Mouse (Mus musculus) brown adipose tissue, adult 24 weeks (tissue): ENCODE results near the gene Zfp534. TPM values are rescaled to one million over a fixed set of nuclear protein-coding genes. Genes with fewer than 3 reads are reported as not detected.
"Not testable (repeated sequence)": the region's sequence is repeated elsewhere in the genome, so short reads cannot be mapped to it uniquely, and the experiment has no call there.

Experiments
- H3K27ac ChIP-seq: fragments of 200-500 bp; replicated peaks from 2 replicates; pipeline ENCODE4 v1.5.1; 2012; ENCODE audit warnings: low read depth, mild to moderate bottlenecking, low read length
- H3K4me1 ChIP-seq: fragments of 200-500 bp; 2 replicates; pipeline ENCODE4 v1.6.1; 2012; ENCODE audit warnings: low read length, mixed read lengths; ENCODE audit not compliant: control insufficient read depth, insufficient read depth, insufficient read length
- H3K4me3 ChIP-seq: fragments of 200-500 bp; 2 replicates; pipeline ENCODE4 v1.5.1; 2012; ENCODE audit warnings: low read depth, mild to moderate bottlenecking, low read length, moderate library complexity; ENCODE audit not compliant: insufficient read depth
- polyA plus RNA-seq: library from polyadenylated mRNA; stranded (reverse); fragments of >200 nt; gene quantifications from 2 replicates; pipeline ENCODE4 v1.2.4, GENCODE M21; 2012; ENCODE audit not compliant: missing spikeins, insufficient read depth, insufficient read length

Gene Zfp534
- polyA plus RNA-seq: 0.79 and 0.92 TPM in 2 replicates

- not testable (repeated sequence) for H3K4me3 ChIP-seq, H3K27ac ChIP-seq, H3K4me1 ChIP-seq
Measured at GRCm38 (mm10) chr4:147702453-147702852, at the start of gene Zfp534. TSS of gene Zfp534 (minus strand) at chr4:147702553.

DNA sequence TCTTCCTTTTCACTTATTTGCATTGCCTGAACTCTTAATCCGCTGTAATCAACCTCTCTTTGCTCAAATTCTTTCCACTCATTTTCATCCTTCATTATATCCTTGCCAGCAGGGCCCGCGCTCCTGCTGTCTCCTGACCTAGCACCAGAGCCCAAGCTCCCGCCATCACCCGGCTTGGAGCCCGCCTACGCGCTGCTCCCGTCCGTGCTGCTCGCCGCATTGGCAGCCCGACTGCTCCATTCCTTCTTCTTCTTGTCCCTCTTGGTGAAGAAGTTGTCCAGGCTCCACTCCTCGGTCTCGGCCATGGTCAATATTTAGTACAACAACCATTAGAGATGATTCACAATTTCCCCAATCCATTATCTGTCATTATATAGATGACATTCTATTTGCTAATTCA lies 43.9 kb upstream of the Zfp534 start:
- not testable (repeated sequence) for H3K4me1 ChIP-seq, H3K4me3 ChIP-seq, H3K27ac ChIP-seq

DNA sequence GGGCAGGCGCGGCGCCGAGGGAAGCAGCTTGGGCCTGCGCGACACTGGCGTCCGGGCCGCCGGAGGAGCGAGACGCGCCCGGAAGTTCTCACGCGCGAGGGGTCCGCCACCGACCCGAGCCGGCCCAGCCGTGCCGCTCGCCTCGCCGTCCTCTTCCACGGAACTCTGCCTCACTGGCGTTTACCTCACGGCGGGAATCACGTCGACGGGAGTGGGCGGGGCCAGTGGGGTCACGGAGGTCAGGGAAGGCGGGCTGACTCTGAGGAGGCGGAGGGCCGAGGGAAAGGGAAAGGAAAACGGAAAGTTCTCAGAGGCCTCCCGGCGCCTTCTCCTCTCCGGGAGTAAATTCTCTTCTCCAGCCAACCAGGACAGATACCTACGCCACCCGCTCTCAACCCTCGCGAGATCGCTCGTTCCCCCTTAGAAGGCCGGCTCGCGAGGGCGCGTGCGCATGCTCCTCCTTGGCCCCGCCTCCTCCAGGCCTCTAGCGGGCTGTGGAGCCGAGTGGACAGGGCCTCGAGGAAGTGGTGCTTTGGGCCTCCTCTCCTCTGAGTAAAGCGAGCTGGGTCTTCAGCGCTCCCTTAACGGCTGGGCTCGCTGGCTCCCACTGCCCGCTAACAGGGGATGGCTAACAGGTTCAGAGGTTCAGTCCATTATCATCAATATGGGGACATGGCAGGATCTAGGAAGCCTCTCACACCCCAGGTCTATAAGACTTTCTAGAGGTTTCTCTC lies 36.5 kb upstream of the Zfp534 start:
- not testable (repeated sequence) for H3K4me1 ChIP-seq, H3K27ac ChIP-seq
- H3K4me3 ChIP-seq: peak overlapping the region; percentile 49

GRCm38 (mm10) chr4:147655245-147655644 lies 47.1 kb downstream of the Zfp534 start:
- not testable (repeated sequence) for H3K4me1 ChIP-seq, H3K27ac ChIP-seq, H3K4me3 ChIP-seq

GRCm38 (mm10) chr4:147647407-147647806 lies 54.9 kb downstream of the Zfp534 start:
- not testable (repeated sequence) for H3K4me3 ChIP-seq, H3K4me1 ChIP-seq, H3K27ac ChIP-seq

DNA sequence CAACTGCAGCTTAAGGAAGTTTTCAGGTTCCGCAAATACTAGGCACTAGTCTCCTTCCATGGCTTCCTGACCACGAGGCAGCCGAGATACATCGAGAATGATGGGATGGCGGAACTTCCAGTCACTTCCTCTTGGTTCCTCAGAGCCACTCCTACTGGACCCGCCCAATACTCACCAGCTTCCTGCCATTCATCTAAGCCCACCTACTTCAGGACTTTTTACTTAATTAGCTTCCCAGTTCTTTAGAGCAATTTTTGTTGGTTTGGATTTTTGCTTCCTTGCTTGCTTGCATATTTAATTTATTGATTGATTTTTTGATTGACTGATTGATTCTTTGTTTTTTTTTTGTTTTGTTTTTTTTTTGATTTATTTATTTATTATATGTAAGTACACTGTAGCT lies 59.9 kb downstream of the Zfp534 start, which contains the start of gene Zfp979:
Gene Zfp979, minus strand, starts transcription at position 101 of the 400 bp plus-strand sequence.
- H3K27ac ChIP-seq, H3K4me1 ChIP-seq, H3K4me3 ChIP-seq: not testable (repeated sequence)

- H3K27ac ChIP-seq: not testable (repeated sequence)
Measured at GRCm38 (mm10) chr4:147641932-147642331, 60.4 kb downstream of the Zfp534 start.

GRCm38 (mm10) chr4:147633818-147634262 lies 68.5 kb downstream of the Zfp534 start:
- not testable (repeated sequence) for H3K4me1 ChIP-seq, H3K4me3 ChIP-seq, H3K27ac ChIP-seq

More at GRCm38 (mm10) chr4:147641932-147642331, 60.4 kb downstream of the Zfp534 start:
- not testable (repeated sequence) for H3K4me3 ChIP-seq, H3K4me1 ChIP-seq

Other genes starting within 250 kb of the Zfp534 start
- 36.3 and 88.8 TPM in 2 replicates for gene Zfp982, start 210.1 kb downstream of the Zfp534 start, polyA plus RNA-seq
- gene Gm16503, start 162.3 kb downstream of the Zfp534 start, polyA plus RNA-seq: not detected in 2 replicates
- gene Zfp985, start 149.3 kb downstream of the Zfp534 start, polyA plus RNA-seq: 0.54 and 0.75 TPM in 2 replicates
- 5.4 and 7.3 TPM in 2 replicates for gene Zfp979, start 60.0 kb downstream of the Zfp534 start, polyA plus RNA-seq
- gene Zfp984, start 107.2 kb upstream of the Zfp534 start, polyA plus RNA-seq: 5.8 and 6.8 TPM in 2 replicates
- 3.2 and 5.6 TPM in 2 replicates for gene Zfp933, start 145.8 kb upstream of the Zfp534 start, polyA plus RNA-seq
- gene Miip, start 166.3 kb upstream of the Zfp534 start, polyA plus RNA-seq: 4.0 and 10.3 TPM in 2 replicates
- gene Fv1, start 166.4 kb upstream of the Zfp534 start, polyA plus RNA-seq: 3.3 and 5.8 TPM in 2 replicates
- 156 and 170 TPM in 2 replicates for gene Mfn2, start 202.2 kb upstream of the Zfp534 start, polyA plus RNA-seq
- gene Plod1, start 234.2 kb upstream of the Zfp534 start, polyA plus RNA-seq: 24.8 and 28.6 TPM in 2 replicates
- gene 2510039O18Rik, start 238.3 kb upstream of the Zfp534 start, polyA plus RNA-seq: 18.7 and 19.7 TPM in 2 replicates